Mouse (Mus musculus) ES-Bruce4 (cell line): Measurements from ENCODE around the gene Il10.

ENCODE experiments used
- EP300 ChIP-seq: IDR thresholded peaks from 2 replicates; pipeline ENCODE4 v1.6.1; 2011; ENCODE audit warnings: low read depth, low read length; ENCODE audit not compliant: insufficient read depth
- POLR2A ChIP-seq: IDR thresholded peaks from one replicate; pipeline ENCODE4 v1.8.1; 2011; ENCODE audit warnings: low read length; ENCODE audit not compliant: insufficient read depth

GRCm38 (mm10) chr1:131058431-131058830, 38.8 kb downstream of the Il10 start:
- no peak for TF ChIP-seq POLR2A
- no peak for TF ChIP-seq EP300
